17 mouse cellular contexts compared by ENCODE assay signal in genomic region chr12:115034438-115035129, GRCm38 (mm10).
"Had no signal": no experiment of that assay in that cellular context is flagged by ENCODE, and none has a peak within 500 bp of the region (broad histone marks: within the 10 kb centered on the region; RNA-seq: fewer than 3 reads in every experiment).

No protein-coding gene starts in this region.

- DNase-seq: liver, postnatal 0 days; lung, adult 2 months; lung, postnatal 14 days; lung, postnatal 36 days; right cerebral cortex, postnatal 14 days; thymus, adult 2 months; thymus, postnatal 25 days; thymus, postnatal 4 days had no signal

- H3K4me1 ChIP-seq: lung, embryonic 15.5 days; megakaryocyte, embryonic 14.5 days; midbrain, embryonic 13.5 days; midbrain, embryonic 15.5 days; neural tube, embryonic 12.5 days; stomach, embryonic 15.5 days had no signal

- H3K27ac ChIP-seq: lung, embryonic 15.5 days; macrophage; midbrain, embryonic 13.5 days; midbrain, embryonic 15.5 days; neural tube, embryonic 12.5 days; stomach, embryonic 15.5 days; stomach, postnatal 0 days had no signal

- ATAC-seq: liver, postnatal 0 days; lung, postnatal 0 days; midbrain, embryonic 13.5 days; midbrain, embryonic 15.5 days had no signal

- H3K4me3 ChIP-seq: lung, embryonic 15.5 days; megakaryocyte, embryonic 14.5 days; midbrain, embryonic 13.5 days; midbrain, embryonic 15.5 days; neural tube, embryonic 12.5 days; stomach, embryonic 15.5 days had no signal
